Mouse (Mus musculus) hindbrain, embryonic 15.5 days (tissue): ENCODE data around the gene Hamp. TPM values are rescaled to one million over a fixed set of nuclear protein-coding genes. Genes with fewer than 3 reads are reported as not detected.

Source experiments
- polyA plus RNA-seq: library from polyadenylated mRNA; unstranded; fragments of >200 nt; fragmentation: Nextera tagmentation; extraction: Ambion mirVana; gene quantifications from 2 replicates; pipeline ENCODE4 v1.2.1, GENCODE M21; 2015

The Hamp gene
- polyA plus RNA-seq, 1 experiment from 2014 or later = not detected

Other genes starting within 250 kb of the Hamp start
- not detected in 2 replicates for gene 2200002J24Rik, start 245.1 kb downstream of the Hamp start, polyA plus RNA-seq
- 3.1 and 3.3 TPM in 2 replicates for gene Atp4a, start 231.8 kb downstream of the Hamp start, polyA plus RNA-seq
- gene Tmem147, start 214.5 kb downstream of the Hamp start, polyA plus RNA-seq = 273 and 284 TPM in 2 replicates
- 0.79 and 1.4 TPM in 2 replicates for gene Gapdhs, start 200.4 kb downstream of the Hamp start, polyA plus RNA-seq
- 2.2 TPM in 2 replicates for gene Sbsn, start 192.6 kb downstream of the Hamp start, polyA plus RNA-seq
- 2.0 and 3.0 TPM in 2 replicates for gene Dmkn, start 180.3 kb downstream of the Hamp start, polyA plus RNA-seq
- 0.52 and 2.8 TPM in 2 replicates for gene Krtdap, start 156.1 kb downstream of the Hamp start, polyA plus RNA-seq
- gene Ffar2, start 120.3 kb downstream of the Hamp start, polyA plus RNA-seq = 0.21 TPM in 1 of 2 replicates, not detected in the other
- gene Ffar3, start 87.9 kb downstream of the Hamp start, polyA plus RNA-seq = 0.13 TPM in 1 of 2 replicates, not detected in the other
- not detected in 2 replicates for gene Ffar1, start 82.5 kb downstream of the Hamp start, polyA plus RNA-seq
- gene Cd22, start 63.7 kb downstream of the Hamp start, polyA plus RNA-seq = 0.35 TPM in 1 of 2 replicates, not detected in the other
- 4.1 and 5.0 TPM in 2 replicates for gene Mag, start 29.2 kb downstream of the Hamp start, polyA plus RNA-seq
- gene Hamp2, start 19.4 kb downstream of the Hamp start, polyA plus RNA-seq = not detected in 2 replicates
- gene Usf2, start 12.8 kb upstream of the Hamp start, polyA plus RNA-seq = 27.3 and 29.3 TPM in 2 replicates
- 24.3 and 24.4 TPM in 2 replicates for gene Lsr, start 29.4 kb upstream of the Hamp start, polyA plus RNA-seq
- 0.69 and 1.1 TPM in 2 replicates for gene Fam187b, start 29.8 kb upstream of the Hamp start, polyA plus RNA-seq
- gene Fxyd5, start 98.4 kb upstream of the Hamp start, polyA plus RNA-seq = 19.2 and 26.8 TPM in 2 replicates
- gene Fxyd7, start 107.4 kb upstream of the Hamp start, polyA plus RNA-seq = 265 and 282 TPM in 2 replicates
- 46.2 and 55.7 TPM in 2 replicates for gene Fxyd1, start 113.2 kb upstream of the Hamp start, polyA plus RNA-seq
- gene Lgi4, start 115.3 kb upstream of the Hamp start, polyA plus RNA-seq = 0.57 and 1.0 TPM in 2 replicates
- 0.31 TPM in 1 of 2 replicates, not detected in the other for gene Fxyd3, start 132.7 kb upstream of the Hamp start, polyA plus RNA-seq
- 0.51 and 0.56 TPM in 2 replicates for gene Hpn, start 171.3 kb upstream of the Hamp start, polyA plus RNA-seq
- gene Scn1b, start 183.0 kb upstream of the Hamp start, polyA plus RNA-seq = 16.5 and 18.7 TPM in 2 replicates
- gene Gramd1a, start 211.9 kb upstream of the Hamp start, polyA plus RNA-seq = 212 and 233 TPM in 2 replicates